Mouse (Mus musculus): ENCODE data around the gene Ifna7. TPM values are rescaled to one million over a fixed set of nuclear protein-coding genes. Genes with fewer than 3 reads are reported as not detected.
"Not testable (repeated sequence)": the region's sequence is repeated elsewhere in the genome, so short reads cannot be mapped to it uniquely, and the experiment has no call there.

Ifna7 gene
- polyA plus RNA-seq, 1 experiment from 2014 or later: not detected

DNA sequence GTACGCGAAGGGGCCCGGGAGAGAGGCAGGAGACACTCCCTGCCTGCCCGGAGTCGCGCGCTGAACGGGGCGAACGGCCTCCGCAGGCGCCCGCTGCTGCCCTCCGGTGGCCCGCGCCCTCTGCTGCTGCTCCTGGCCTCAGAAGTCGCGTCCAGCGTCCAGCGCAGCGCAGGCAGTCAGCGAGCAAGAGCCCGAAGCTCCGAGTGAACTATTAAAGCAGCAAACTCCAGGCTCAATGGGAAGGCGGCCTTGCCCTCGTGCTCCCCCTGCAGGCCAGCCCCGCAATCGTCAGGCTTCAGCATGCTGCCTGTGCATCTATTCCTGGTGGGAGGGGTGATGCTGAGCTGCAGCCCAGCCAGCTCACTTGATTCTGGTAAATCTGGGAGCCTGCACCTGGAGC is 24.8 kb upstream of the Ifna7 start, which contains the start of gene Gm13278:
Gene Gm13278, plus strand, starts transcription at position 301 of the 400 bp plus-strand sequence.
- H3K36me3 ChIP-seq (ENCODE audit: control insufficient read depth, insufficient read depth, low read length); H3K4me2 ChIP-seq (replicated peaks; ENCODE audit: low read depth, low read length); H3K27me3 ChIP-seq (ENCODE audit: control insufficient read depth, insufficient read depth, low read length); H3K9ac ChIP-seq (ENCODE audit: low read depth, low read length); H3K4me3 ChIP-seq (ENCODE audit: low read length); H3K9me3 ChIP-seq (ENCODE audit: control insufficient read depth, low read length); H3K4me1 ChIP-seq (ENCODE audit: control insufficient read depth, insufficient read depth, low read length); H3K27ac ChIP-seq (ENCODE audit: low read depth, low read length); ATAC-seq (ENCODE audit: low FRiP score, low TSS enrichment): not testable (repeated sequence)
- no CpG with 5 or more reads among the region's 28 CpGs for WGBS

- H3K9me3 ChIP-seq (ENCODE audit: control insufficient read depth, low read length); H3K27me3 ChIP-seq (ENCODE audit: control insufficient read depth, insufficient read depth, low read length); H3K9ac ChIP-seq (ENCODE audit: low read depth, low read length); H3K36me3 ChIP-seq (ENCODE audit: control insufficient read depth, insufficient read depth, low read length); ATAC-seq (ENCODE audit: low FRiP score, low TSS enrichment); H3K27ac ChIP-seq (ENCODE audit: low read depth, low read length); H3K4me3 ChIP-seq (ENCODE audit: low read length); H3K4me2 ChIP-seq (replicated peaks; ENCODE audit: low read depth, low read length); H3K4me1 ChIP-seq (ENCODE audit: control insufficient read depth, insufficient read depth, low read length): not testable (repeated sequence)
- WGBS: 0% methylated on average over 7 of the region's 52 CpGs
These were observed 21.9 kb upstream of the Ifna7 start, which contains the start of gene Gm13275 for GRCm38 (mm10) chr4:88793936-88794675. Gm13275 (plus strand) TSS chr4:88794487.

DNA sequence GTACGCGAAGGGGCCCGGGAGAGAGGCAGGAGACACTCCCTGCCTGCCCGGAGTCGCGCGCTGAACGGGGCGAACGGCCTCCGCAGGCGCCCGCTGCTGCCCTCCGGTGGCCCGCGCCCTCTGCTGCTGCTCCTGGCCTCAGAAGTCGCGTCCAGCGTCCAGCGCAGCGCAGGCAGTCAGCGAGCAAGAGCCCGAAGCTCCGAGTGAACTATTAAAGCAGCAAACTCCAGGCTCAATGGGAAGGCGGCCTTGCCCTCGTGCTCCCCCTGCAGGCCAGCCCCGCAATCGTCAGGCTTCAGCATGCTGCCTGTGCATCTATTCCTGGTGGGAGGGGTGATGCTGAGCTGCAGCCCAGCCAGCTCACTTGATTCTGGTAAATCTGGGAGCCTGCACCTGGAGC is 18.9 kb upstream of the Ifna7 start, which contains the start of gene Gm13279:
Gene Gm13279, plus strand, starts transcription at position 301 of the 400 bp plus-strand sequence.
- H3K4me2 ChIP-seq (replicated peaks; ENCODE audit: low read depth, low read length); H3K27me3 ChIP-seq (ENCODE audit: control insufficient read depth, insufficient read depth, low read length); H3K9ac ChIP-seq (ENCODE audit: low read depth, low read length); H3K9me3 ChIP-seq (ENCODE audit: control insufficient read depth, low read length); H3K36me3 ChIP-seq (ENCODE audit: control insufficient read depth, insufficient read depth, low read length); ATAC-seq (ENCODE audit: low FRiP score, low TSS enrichment); H3K4me1 ChIP-seq (ENCODE audit: control insufficient read depth, insufficient read depth, low read length); H3K27ac ChIP-seq (ENCODE audit: low read depth, low read length); H3K4me3 ChIP-seq (ENCODE audit: low read length): not testable (repeated sequence)
- WGBS: no CpG with 5 or more reads among the region's 28 CpGs

GRCm38 (mm10) chr4:88799365-88799764 is 16.7 kb upstream of the Ifna7 start, which contains the start of gene Gm13285:
Gm13285 (plus strand) TSS chr4:88799665.
- H3K4me2 ChIP-seq (replicated peaks; ENCODE audit: low read depth, low read length); H3K4me3 ChIP-seq (ENCODE audit: low read length); H3K36me3 ChIP-seq (ENCODE audit: control insufficient read depth, insufficient read depth, low read length); H3K27me3 ChIP-seq (ENCODE audit: control insufficient read depth, insufficient read depth, low read length); H3K27ac ChIP-seq (ENCODE audit: low read depth, low read length); ATAC-seq (ENCODE audit: low FRiP score, low TSS enrichment); H3K9ac ChIP-seq (ENCODE audit: low read depth, low read length); H3K4me1 ChIP-seq (ENCODE audit: control insufficient read depth, insufficient read depth, low read length); H3K9me3 ChIP-seq (ENCODE audit: control insufficient read depth, low read length): not testable (repeated sequence)
- 3% methylated on average over 3 of the region's 7 CpGs for WGBS

- H3K27me3 ChIP-seq (ENCODE audit: control insufficient read depth, insufficient read depth, low read length); H3K9ac ChIP-seq (ENCODE audit: low read depth, low read length); H3K9me3 ChIP-seq (ENCODE audit: control insufficient read depth, low read length); H3K4me1 ChIP-seq (ENCODE audit: control insufficient read depth, insufficient read depth, low read length); H3K4me3 ChIP-seq (ENCODE audit: low read length); H3K36me3 ChIP-seq (ENCODE audit: control insufficient read depth, insufficient read depth, low read length); H3K27ac ChIP-seq (ENCODE audit: low read depth, low read length); ATAC-seq (ENCODE audit: low FRiP score, low TSS enrichment); H3K4me2 ChIP-seq (replicated peaks; ENCODE audit: low read depth, low read length): not testable (repeated sequence)
- no CpG with 5 or more reads among the region's 29 CpGs for WGBS
These were observed 13.1 kb upstream of the Ifna7 start, which contains the start of gene Gm13287 for GRCm38 (mm10) chr4:88802954-88803353. Gm13287 (plus strand) TSS chr4:88803254.

GRCm38 (mm10) chr4:88805231-88805630 is 10.8 kb upstream of the Ifna7 start, which contains the start of gene Gm13288:
Gm13288 (plus strand) TSS chr4:88805531.
- not testable (repeated sequence) for H3K4me3 ChIP-seq (ENCODE audit: low read length); H3K9ac ChIP-seq (ENCODE audit: low read depth, low read length); ATAC-seq (ENCODE audit: low FRiP score, low TSS enrichment); H3K27me3 ChIP-seq (ENCODE audit: control insufficient read depth, insufficient read depth, low read length); H3K4me1 ChIP-seq (ENCODE audit: control insufficient read depth, insufficient read depth, low read length); H3K9me3 ChIP-seq (ENCODE audit: control insufficient read depth, low read length); H3K27ac ChIP-seq (ENCODE audit: low read depth, low read length); H3K4me2 ChIP-seq (replicated peaks; ENCODE audit: low read depth, low read length); H3K36me3 ChIP-seq (ENCODE audit: control insufficient read depth, insufficient read depth, low read length)
- no CpG with 5 or more reads among the region's 8 CpGs for WGBS

DNA sequence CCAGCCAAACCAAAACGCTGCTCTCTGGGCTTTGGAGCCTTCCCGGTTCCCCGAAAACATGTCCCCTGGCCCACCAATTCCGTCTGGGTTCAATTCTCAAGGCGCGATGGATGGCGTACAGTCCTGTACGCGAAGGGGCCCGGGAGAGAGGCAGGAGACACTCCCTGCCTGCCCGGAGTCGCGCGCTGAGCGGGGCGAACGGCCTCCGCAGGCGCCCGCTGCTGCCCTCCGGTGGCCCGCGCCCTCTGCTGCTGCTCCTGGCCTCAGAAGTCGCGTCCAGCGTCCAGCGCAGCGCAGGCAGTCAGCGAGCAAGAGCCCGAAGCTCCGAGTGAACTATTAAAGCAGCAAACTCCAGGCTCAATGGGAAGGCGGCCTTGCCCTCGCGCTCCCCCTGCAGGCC is 10.3 kb upstream of the Ifna7 start:
- not testable (repeated sequence) for H3K27me3 ChIP-seq (ENCODE audit: control insufficient read depth, insufficient read depth, low read length); H3K4me2 ChIP-seq (replicated peaks; ENCODE audit: low read depth, low read length); ATAC-seq (ENCODE audit: low FRiP score, low TSS enrichment); H3K9me3 ChIP-seq (ENCODE audit: control insufficient read depth, low read length); H3K27ac ChIP-seq (ENCODE audit: low read depth, low read length); H3K4me3 ChIP-seq (ENCODE audit: low read length); H3K9ac ChIP-seq (ENCODE audit: low read depth, low read length); H3K4me1 ChIP-seq (ENCODE audit: control insufficient read depth, insufficient read depth, low read length); H3K36me3 ChIP-seq (ENCODE audit: control insufficient read depth, insufficient read depth, low read length)
- 0% methylated on average over 13 of the region's 34 CpGs for WGBS

DNA sequence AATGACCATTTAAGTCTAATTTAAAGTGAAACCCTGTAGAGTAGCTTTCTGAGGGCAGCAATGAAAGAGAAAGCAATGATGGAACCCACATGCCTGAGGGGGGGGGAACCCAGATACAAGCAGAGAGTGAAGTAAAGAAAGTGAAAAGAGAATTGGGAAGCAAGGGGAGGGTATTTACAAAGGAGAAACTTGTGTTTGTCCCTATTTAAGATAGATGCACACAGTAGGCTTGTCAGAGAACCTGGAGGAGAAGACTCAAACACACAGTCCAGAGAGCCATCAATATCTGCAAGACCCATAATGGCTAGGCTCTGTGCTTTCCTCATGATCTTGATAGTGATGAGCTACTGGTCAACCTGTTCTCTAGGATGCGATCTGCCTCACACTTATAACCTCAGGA is 3.6 kb downstream of the Ifna7 start, which contains the start of gene Ifna11:
Gene Ifna11, plus strand, starts transcription at position 301 of the 400 bp plus-strand sequence.
- no peaks in the 10 kb centered on the region for H3K4me1 ChIP-seq (ENCODE audit: control insufficient read depth, insufficient read depth, low read length)
- no peak within 1 kb of the TSS for H3K4me3 ChIP-seq (ENCODE audit: low read length)
- H3K4me2 ChIP-seq (replicated peaks; ENCODE audit: low read depth, low read length): no peak within 1 kb of the TSS
- no peaks in the 10 kb centered on the region for H3K36me3 ChIP-seq (ENCODE audit: control insufficient read depth, insufficient read depth, low read length)
- no peak within 1 kb of the TSS for H3K27ac ChIP-seq (ENCODE audit: low read depth, low read length)
- H3K9ac ChIP-seq (ENCODE audit: low read depth, low read length): no peak within 1 kb of the TSS
- no peaks in the 10 kb centered on the region for H3K9me3 ChIP-seq (ENCODE audit: control insufficient read depth, low read length)
- no peak for ATAC-seq (ENCODE audit: low FRiP score, low TSS enrichment)
- WGBS: 81% methylated on average over 1 of the region's 1 CpGs
- H3K27me3 ChIP-seq (ENCODE audit: control insufficient read depth, insufficient read depth, low read length): no peaks in the 10 kb centered on the region

DNA sequence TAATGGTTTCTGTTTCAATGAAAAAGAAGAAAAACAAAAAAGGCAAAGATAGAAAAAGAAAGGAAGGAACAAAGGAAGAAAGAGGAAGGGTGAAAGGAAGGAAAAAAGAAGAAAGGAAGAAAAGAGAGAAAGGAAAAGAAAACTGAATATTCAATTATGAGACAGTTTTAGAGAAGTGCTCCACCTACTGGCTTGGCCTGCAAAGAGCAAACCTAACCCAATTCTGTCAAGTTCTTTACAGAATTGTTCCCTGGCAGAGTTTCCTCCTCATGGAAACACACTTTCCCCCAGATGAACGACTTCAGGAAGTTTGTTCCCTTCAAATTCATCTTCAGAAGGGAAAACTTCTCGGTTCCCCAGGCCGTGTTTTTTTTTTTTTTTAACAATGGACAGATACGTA is 7.0 kb downstream of the Ifna7 start:
- Histone ChIP-seq H3K4me1 (ENCODE audit: control insufficient read depth, insufficient read depth, low read length) (no peaks in the 10 kb centered on the region), H3K4me3 (ENCODE audit: low read length) (no peak overlapping the region), H3K27me3 (ENCODE audit: control insufficient read depth, insufficient read depth, low read length) (no peaks in the 10 kb centered on the region), H3K9ac (ENCODE audit: low read depth, low read length) (no peak overlapping the region), H3K4me2 (replicated peaks; ENCODE audit: low read depth, low read length) (no peak overlapping the region), H3K9me3 (ENCODE audit: control insufficient read depth, low read length) (no peaks in the 10 kb centered on the region), H3K27ac (ENCODE audit: low read depth, low read length) (no peak overlapping the region), H3K36me3 (ENCODE audit: control insufficient read depth, insufficient read depth, low read length) (no peaks in the 10 kb centered on the region)
- WGBS: 32% methylated on average over 4 of the region's 4 CpGs
- no peak for ATAC-seq (ENCODE audit: low FRiP score, low TSS enrichment)

Data from kidney, embryonic 14.5 days (tissue).